Mouse (Mus musculus) kidney, embryonic 14.5 days (tissue): ENCODE measurements around the gene Syne2. TPM values are rescaled to one million over a fixed set of nuclear protein-coding genes. Genes with fewer than 3 reads are reported as not detected.

Source experiments
- ATAC-seq: fragments of 200-750 bp; cut with Nextera tagmentation; 2 replicates; pipeline ENCODE4 v1.8.0; 2017; ENCODE audit warnings: moderate number of reproducible peaks, mild to moderate bottlenecking, moderate TSS enrichment, moderate library complexity; ENCODE audit not compliant: low FRiP score, low TSS enrichment
- H3K27ac ChIP-seq: fragments of 300-500 bp; sonication (generic); 2 replicates; pipeline ENCODE4 v1.5.1; 2014; ENCODE audit warnings: low read depth, mild to moderate bottlenecking, low read length, moderate library complexity, mixed read lengths
- H3K27me3 ChIP-seq: fragments of 300-500 bp; sonication (generic); 2 replicates; pipeline ENCODE4 v1.6.1; 2014; ENCODE audit warnings: mild to moderate bottlenecking, low read length; ENCODE audit not compliant: control insufficient read depth, insufficient read depth
- H3K36me3 ChIP-seq: fragments of 300-500 bp; sonication (generic); 2 replicates; pipeline ENCODE4 v1.6.1; 2014; ENCODE audit warnings: low read length, mixed read lengths; ENCODE audit not compliant: control insufficient read depth, insufficient read depth
- H3K4me1 ChIP-seq: fragments of 300-500 bp; sonication (generic); 2 replicates; pipeline ENCODE4 v1.6.1; 2014; ENCODE audit warnings: low read length, mixed read lengths; ENCODE audit not compliant: control insufficient read depth, insufficient read depth
- H3K4me2 ChIP-seq: fragments of 300-500 bp; sonication (generic); replicated peaks from 2 replicates; pipeline ENCODE4 v1.6.1; 2014; ENCODE audit warnings: low read depth, mild to moderate bottlenecking, low read length
- H3K4me3 ChIP-seq: fragments of 300-500 bp; sonication (generic); 2 replicates; pipeline ENCODE4 v1.5.1; 2014; ENCODE audit warnings: mild to moderate bottlenecking, low read length
- H3K9ac ChIP-seq: fragments of 300-500 bp; sonication (generic); 2 replicates; pipeline ENCODE4 v1.6.1; 2014; ENCODE audit warnings: low read depth, mild to moderate bottlenecking, low read length, moderate library complexity
- H3K9me3 ChIP-seq: fragments of 300-500 bp; sonication (generic); 2 replicates; pipeline ENCODE4 v1.6.1; 2016; ENCODE audit warnings: low read length; ENCODE audit not compliant: control insufficient read depth
- WGBS: fragments of 180-500 bp; shearing (Covaris S2); extraction: QIAGEN DNeasy Blood & Tissue Kit; methylation state at CpG from one replicate; pipeline ENCODE4 v1.1.7; 2014; 5-methylcytosine and 5-hydroxymethylcytosine counted together
- polyA plus RNA-seq: library from polyadenylated mRNA; unstranded; fragments of >200 nt; fragmentation: Nextera tagmentation; extraction: Ambion mirVana; gene quantifications from 2 replicates; pipeline ENCODE4 v1.2.1, GENCODE M21; 2014

Syne2 gene
- polyA plus RNA-seq, 1 experiment from 2014 or later = 69.0 TPM

DNA sequence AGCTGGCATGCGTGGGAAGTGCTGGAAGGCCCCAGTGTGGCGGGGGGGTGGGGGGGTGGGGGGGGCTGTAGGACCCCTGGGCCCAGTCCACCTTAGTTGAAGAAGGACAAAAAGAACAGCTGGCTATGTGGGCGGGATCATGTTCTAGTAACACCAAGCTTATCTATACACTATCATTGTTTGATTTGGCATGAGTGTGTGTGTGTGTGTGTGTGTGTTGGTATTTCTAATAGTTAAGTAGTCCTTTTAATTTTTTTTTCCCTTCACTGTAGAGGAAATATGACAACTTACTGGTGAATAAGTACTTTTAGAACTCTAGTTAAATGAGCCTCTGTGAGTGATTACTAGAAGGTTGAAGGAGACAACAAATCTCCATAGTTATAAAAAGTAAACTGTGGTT, 230.0 kb downstream of the Syne2 start:
- no peak overlapping the region for H3K27ac ChIP-seq
- ATAC-seq = no peak
- peaks cover 42% of the 10 kb centered on the region for H3K36me3 ChIP-seq
- no peaks in the 10 kb centered on the region for H3K27me3 ChIP-seq
- H3K9me3 ChIP-seq = no peaks in the 10 kb centered on the region
- no peak overlapping the region for H3K9ac ChIP-seq
- no peak overlapping the region for H3K4me3 ChIP-seq
- H3K4me1 ChIP-seq = no peaks in the 10 kb centered on the region
- WGBS = 67% methylated on average over 3 of the region's 3 CpGs
- no peak overlapping the region for H3K4me2 ChIP-seq

DNA sequence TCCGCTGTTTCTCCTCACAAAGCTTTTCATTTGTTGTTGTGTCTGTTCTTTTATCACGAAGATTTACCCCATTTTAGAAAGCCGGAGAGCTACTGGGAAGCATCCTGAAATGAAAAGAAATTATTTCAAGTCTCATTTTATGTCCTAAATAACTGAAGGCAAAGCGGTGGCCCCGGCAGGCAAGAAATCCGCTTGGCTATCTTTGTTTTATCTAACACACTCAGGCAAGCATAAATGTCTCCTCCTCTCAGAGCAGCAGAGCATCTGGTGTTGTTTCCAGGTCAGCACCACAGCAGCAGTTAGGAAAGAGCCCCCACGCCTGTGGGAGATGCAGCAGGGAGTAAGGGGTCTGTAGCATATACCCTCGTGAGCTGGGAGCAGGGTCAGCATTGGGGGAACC, 230.7 kb downstream of the Syne2 start:
- Histone ChIP-seq H3K4me1 (no peaks in the 10 kb centered on the region), H3K27me3 (no peaks in the 10 kb centered on the region), H3K4me3 (no peak overlapping the region), H3K4me2 (no peak overlapping the region), H3K27ac (no peak overlapping the region), H3K36me3 (peaks cover 34% of the 10 kb centered on the region), H3K9ac (no peak overlapping the region), H3K9me3 (no peaks in the 10 kb centered on the region)
- no peak for ATAC-seq
- 79% methylated on average over 8 of the region's 8 CpGs for WGBS

DNA sequence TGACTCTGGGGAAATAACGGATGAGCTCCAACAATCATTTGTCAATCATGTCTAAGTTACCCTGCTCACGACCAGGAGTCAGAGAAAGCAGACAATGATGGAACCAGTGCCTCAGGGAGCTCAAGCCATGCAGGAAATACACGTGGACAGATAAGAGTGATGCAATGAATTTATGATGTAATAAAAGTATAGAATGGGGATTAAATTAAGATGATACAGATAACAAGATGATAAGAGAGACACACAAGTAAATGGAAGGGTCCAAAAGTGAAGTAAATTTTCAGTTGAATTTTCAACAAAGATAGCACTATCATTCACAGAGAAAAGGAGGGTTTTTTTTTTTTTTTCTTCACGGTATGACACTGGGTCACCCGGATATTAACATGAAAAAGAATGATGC, 231.4 kb downstream of the Syne2 start:
- H3K9ac ChIP-seq = no peak overlapping the region
- WGBS = 81% methylated on average over 5 of the region's 5 CpGs
- peaks cover 28% of the 10 kb centered on the region for H3K36me3 ChIP-seq
- H3K4me1 ChIP-seq = no peaks in the 10 kb centered on the region
- H3K27me3 ChIP-seq = no peaks in the 10 kb centered on the region
- H3K4me2 ChIP-seq = no peak overlapping the region
- H3K4me3 ChIP-seq = no peak overlapping the region
- no peak overlapping the region for H3K27ac ChIP-seq
- ATAC-seq = no peak
- no peaks in the 10 kb centered on the region for H3K9me3 ChIP-seq

DNA sequence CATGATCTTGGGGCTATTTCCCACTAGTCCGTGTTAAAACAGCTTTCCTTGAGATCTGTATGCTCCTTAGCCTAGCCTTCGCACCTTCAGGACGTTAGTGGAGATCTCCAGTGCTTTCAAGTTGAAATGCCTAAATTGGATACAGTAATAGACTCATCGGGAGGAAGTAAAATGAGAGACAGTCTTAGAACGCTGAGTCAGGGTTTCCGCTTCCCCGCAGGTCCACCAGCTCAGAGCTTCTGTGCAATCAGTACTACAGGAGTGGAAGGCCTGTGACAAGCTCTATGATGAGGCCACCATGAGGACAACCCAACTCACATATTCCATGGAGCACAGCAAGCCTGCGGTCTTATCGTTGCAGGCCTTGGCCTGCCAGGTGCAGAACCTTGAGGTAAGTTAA, 233.9 kb downstream of the Syne2 start:
- no peak overlapping the region for H3K27ac ChIP-seq
- no peak for ATAC-seq
- H3K27me3 ChIP-seq = no peaks in the 10 kb centered on the region
- 89% methylated on average over 9 of the region's 9 CpGs for WGBS
- H3K4me2 ChIP-seq = no peak overlapping the region
- H3K9ac ChIP-seq = no peak overlapping the region
- H3K4me1 ChIP-seq = no peaks in the 10 kb centered on the region
- H3K4me3 ChIP-seq = no peak overlapping the region
- H3K36me3 ChIP-seq = peaks cover 19% of the 10 kb centered on the region
- no peaks in the 10 kb centered on the region for H3K9me3 ChIP-seq

DNA sequence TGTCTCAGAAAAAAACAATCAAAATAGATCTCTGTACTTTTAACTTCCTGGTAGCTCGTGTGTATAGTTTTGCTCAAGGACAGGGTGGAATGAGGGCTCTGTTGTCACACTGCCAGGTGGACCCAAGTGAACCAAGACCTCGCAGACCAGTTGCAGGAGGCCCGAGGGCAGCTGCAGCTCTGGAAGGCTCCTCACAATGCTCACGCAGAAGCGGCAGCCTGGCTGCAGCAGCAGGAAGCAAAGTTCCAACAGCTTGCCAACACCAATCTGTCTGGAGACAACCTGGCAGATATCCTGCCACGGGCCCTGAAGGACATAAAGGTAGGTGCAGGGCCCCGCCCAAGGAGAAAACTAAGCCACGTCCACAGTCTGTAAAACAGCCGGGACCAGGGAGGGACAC, 236.7 kb downstream of the Syne2 start:
- Histone ChIP-seq H3K4me1 (no peaks in the 10 kb centered on the region), H3K27me3 (no peaks in the 10 kb centered on the region), H3K36me3 (peaks cover 23% of the 10 kb centered on the region), H3K27ac (no peak overlapping the region), H3K4me3 (no peak overlapping the region), H3K9me3 (no peaks in the 10 kb centered on the region), H3K4me2 (no peak overlapping the region), H3K9ac (no peak overlapping the region)
- no peak for ATAC-seq
- 90% methylated on average over 9 of the region's 9 CpGs for WGBS

DNA sequence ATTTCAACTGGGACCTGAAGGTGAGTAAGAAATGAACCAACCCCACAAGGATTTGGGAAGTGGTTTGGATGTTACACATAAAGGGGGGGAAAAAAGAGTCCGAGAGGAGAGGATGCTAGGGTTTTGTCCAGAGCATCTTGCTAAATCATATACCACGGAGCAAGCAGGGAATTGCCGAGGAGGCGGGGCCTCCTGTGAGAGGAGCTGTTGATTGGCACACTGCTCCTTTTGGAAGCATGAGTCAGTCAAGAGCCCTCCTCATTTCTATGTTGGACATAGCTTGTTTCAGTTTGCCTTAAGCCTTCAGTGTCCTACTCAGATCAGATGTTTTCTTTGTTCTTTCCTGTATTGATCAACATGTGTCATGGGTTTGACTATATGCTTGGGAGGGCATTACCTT, 245.1 kb downstream of the Syne2 start:
- H3K27me3 ChIP-seq = no peaks in the 10 kb centered on the region
- no peaks in the 10 kb centered on the region for H3K4me1 ChIP-seq
- no peak overlapping the region for H3K4me2 ChIP-seq
- H3K4me3 ChIP-seq = no peak overlapping the region
- ATAC-seq = no peak
- no peak overlapping the region for H3K27ac ChIP-seq
- 84% methylated on average over 4 of the region's 4 CpGs for WGBS
- H3K9ac ChIP-seq = no peak overlapping the region
- peaks cover 54% of the 10 kb centered on the region for H3K36me3 ChIP-seq
- no peaks in the 10 kb centered on the region for H3K9me3 ChIP-seq

DNA sequence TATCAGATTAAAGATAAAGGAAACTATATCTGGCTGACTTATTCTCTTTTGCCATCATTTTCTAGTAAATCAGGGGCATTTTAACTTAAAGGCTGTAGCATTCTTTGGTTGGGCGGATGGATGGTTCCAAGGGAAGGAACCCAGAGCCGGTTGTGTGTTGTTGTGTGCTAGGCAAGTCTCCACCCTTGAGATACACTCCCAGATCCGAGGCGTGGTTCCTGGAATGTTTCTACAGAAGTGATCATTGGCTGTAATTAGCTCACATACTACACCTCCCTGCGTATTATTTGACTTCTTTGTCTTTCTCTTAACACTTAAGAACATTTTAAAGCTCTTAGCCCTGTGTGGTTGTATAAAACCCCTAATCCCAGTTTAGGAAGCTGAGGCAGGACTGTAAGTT, 252.5 kb downstream of the Syne2 start:
- Histone ChIP-seq H3K4me2 (no peak overlapping the region), H3K27me3 (no peaks in the 10 kb centered on the region), H3K4me1 (no peaks in the 10 kb centered on the region), H3K27ac (no peak overlapping the region), H3K9ac (no peak overlapping the region), H3K9me3 (no peaks in the 10 kb centered on the region), H3K36me3 (peaks cover 23% of the 10 kb centered on the region), H3K4me3 (no peak overlapping the region)
- WGBS = 86% methylated on average over 5 of the region's 5 CpGs
- ATAC-seq = no peak

DNA sequence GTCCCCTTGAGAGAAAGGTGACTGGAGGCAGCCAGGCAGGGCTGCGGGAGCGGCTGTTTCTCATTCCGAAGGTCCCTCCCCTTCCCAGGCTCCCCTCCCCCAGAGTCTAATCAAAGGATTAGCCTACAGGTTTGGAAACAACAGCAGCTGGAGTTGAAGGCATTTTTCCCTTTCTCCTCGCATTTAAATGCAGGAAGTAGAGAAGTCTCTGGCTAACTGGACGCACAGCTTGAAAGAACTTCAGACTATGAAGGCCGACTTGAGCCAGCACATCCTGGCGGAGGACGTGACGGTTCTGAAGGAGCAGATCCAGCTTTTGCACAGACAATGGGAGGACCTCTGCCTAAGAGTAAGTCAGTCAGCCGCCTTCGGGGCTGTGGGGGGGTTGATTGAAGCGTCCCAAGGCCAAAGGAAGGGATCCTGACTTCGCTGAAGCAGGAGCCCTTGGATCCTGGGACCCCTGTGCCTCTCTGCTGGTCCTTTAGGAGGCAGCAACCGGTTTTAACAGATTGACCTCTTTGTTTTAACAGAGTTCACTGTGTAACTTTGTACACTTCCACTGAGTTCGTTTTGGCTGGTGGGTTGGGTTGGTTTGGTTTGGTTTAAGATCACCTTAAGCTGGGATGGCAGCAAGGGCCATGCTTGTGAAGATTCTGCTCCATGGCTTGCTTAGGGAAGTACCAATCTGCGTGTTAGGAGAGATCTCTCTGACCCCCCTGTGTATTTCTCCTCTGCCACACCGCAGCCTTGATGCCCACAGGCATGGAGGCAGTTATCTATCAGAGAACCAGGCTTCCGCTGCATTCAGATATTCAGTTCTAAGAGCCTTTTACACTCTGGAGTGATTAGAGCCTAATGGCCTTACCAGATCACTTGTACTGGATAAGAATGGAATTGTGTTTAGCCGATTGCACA, 254.3 kb downstream of the Syne2 start:
- 16% methylated on average over 19 of the region's 19 CpGs for WGBS
- no peaks in the 10 kb centered on the region for H3K4me1 ChIP-seq
- H3K36me3 ChIP-seq = peaks cover 17% of the 10 kb centered on the region
- peak overlapping the region; percentile 24 for H3K4me3 ChIP-seq
- peak overlapping the region; percentile 6; the same call in 1 of the 2 replicates for H3K27ac ChIP-seq
- peak; percentile 66 for ATAC-seq
- H3K9me3 ChIP-seq = no peaks in the 10 kb centered on the region
- H3K27me3 ChIP-seq = no peaks in the 10 kb centered on the region
- H3K4me2 ChIP-seq = peak overlapping the region; percentile 34
- 0 out of 2 replicates have a peak overlapping the region, but pooled peaks have one; percentile 40 for H3K9ac ChIP-seq

DNA sequence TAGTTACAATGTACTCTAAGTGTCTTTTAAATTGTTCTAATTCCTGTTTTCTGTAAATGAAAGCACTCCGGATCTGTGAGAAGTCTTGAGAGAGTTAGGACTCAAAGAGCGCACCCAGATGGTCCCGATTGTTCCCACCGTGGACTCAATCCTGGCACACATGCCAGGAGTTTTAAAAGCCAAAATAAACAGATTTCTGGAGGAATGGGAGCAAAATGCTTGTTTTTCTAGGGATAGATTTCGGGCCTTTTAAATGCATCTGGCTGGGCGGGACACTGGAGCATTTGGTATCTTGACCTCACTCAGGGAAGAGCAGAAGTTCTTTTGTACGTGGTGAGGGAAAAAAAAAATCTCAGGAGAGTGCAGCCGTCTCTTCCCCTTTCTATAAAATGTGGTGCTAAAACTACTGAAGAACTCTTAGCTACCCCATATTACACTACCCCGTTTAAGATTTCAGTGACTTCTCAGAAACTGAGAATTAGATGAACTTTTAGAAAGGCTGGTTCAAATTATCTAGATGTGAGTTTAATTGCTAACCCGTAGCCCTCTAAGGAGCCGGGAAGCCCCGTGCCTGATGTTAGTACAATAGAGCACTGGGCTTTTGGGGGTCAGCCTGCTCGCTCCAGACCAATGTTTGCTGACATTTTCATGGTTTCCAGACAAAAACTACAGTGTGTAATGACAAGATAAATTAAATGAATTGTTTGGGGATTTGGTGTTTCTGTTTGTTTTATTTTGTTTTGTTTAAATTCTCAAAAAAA, 255.3 kb downstream of the Syne2 start:
- H3K9ac ChIP-seq = no peak overlapping the region
- H3K27me3 ChIP-seq = no peaks in the 10 kb centered on the region
- no peaks in the 10 kb centered on the region for H3K9me3 ChIP-seq
- peak overlapping the region; percentile 19; the same call in 1 of the 2 replicates for H3K4me2 ChIP-seq
- H3K4me1 ChIP-seq = no peaks in the 10 kb centered on the region
- H3K4me3 ChIP-seq = no peak overlapping the region
- peaks cover 21% of the 10 kb centered on the region for H3K36me3 ChIP-seq
- no peak overlapping the region for H3K27ac ChIP-seq
- WGBS = 22% methylated on average over 13 of the region's 13 CpGs
- no peak for ATAC-seq
